Mouse (Mus musculus) heart, adult 18-20 months (tissue): ENCODE measurements at regions not wholly inside any gene's neighbourhood (a gene's known extent, or its start where the extent isn't known, plus 50 kb on each side); places are given as distances from the start of the nearest gene placed in this dataset.
"Not testable (repeated sequence)": the region's sequence is repeated elsewhere in the genome, so short reads cannot be mapped to it uniquely, and the experiment has no call there.

Source experiments
- DNase-seq, 2 experiments: peaks; one replicate each; pipeline ENCODE4 v3.0.0; 2021 to 2022; ENCODE audit warnings: mixed read lengths in 1 of 2

GRCm38 (mm10) chr8:37239354-37239753 lies 245.9 kb downstream of the AI429214 start:
- no peak for DNase-seq

- DNase-seq = not testable (repeated sequence)
Measured at GRCm38 (mm10) chr8:37251234-37251633, 257.8 kb downstream of the AI429214 start.

- no peak for DNase-seq
Measured at GRCm38 (mm10) chr8:37291069-37291850, 297.9 kb downstream of the AI429214 start.
